Mouse (Mus musculus): ENCODE data around the gene Trpm8. TPM values are rescaled to one million over a fixed set of nuclear protein-coding genes. Genes with fewer than 3 reads are reported as not detected.

The Trpm8 gene
- not detected in 2 replicates for polyA plus RNA-seq (2015; fragmentation: Nextera tagmentation; extraction: Ambion mirVana)

- Histone ChIP-seq H3K27me3 (ENCODE audit: control insufficient read depth, insufficient read depth, low read depth, low read length) (no peaks in the 10 kb centered on the region), H3K27ac (ENCODE audit: low read length) (peak within 1 kb of the TSS; percentile 88), H3K4me2 (ENCODE audit: low read depth, low read length) (peak within 1 kb of the TSS; percentile 61), H3K4me3 (ENCODE audit: low read depth, low read length) (peak within 1 kb of the TSS; percentile 66), H3K9me3 (replicated peaks; ENCODE audit: control insufficient read depth, low read length) (no peaks in the 10 kb centered on the region), H3K4me1 (ENCODE audit: control insufficient read depth, low read depth, low read length) (peaks cover 27% of the 10 kb centered on the region), H3K9ac (ENCODE audit: low read depth, low read length) (peak within 1 kb of the TSS; percentile 78), H3K36me3 (ENCODE audit: control insufficient read depth, insufficient read depth) (peaks cover 31% of the 10 kb centered on the region)
- ATAC-seq (ENCODE audit: low read depth) = peak; percentile 91
- under 1% methylated on average over 50 of the region's 50 CpGs for WGBS (ENCODE audit: insufficient replicate concordance)
Observed at GRCm38 (mm10) chr1:88277098-88277817, at the start of gene Trpm8, which contains the start of gene Hjurp. Gene Trpm8 (plus strand): TSS chr1:88277661. Gene Hjurp (minus strand): TSS chr1:88277633.

GRCm38 (mm10) chr1:88228121-88228520, 49.3 kb upstream of the Trpm8 start:
- ATAC-seq (ENCODE audit: low read depth) = no peak; the same call in 1 of the 2 replicates
- Histone ChIP-seq H3K4me2 (ENCODE audit: low read depth, low read length) (no peak overlapping the region), H3K27ac (ENCODE audit: low read length) (no peak overlapping the region), H3K4me3 (ENCODE audit: low read depth, low read length) (no peak overlapping the region), H3K27me3 (ENCODE audit: control insufficient read depth, insufficient read depth, low read depth, low read length) (no peaks in the 10 kb centered on the region), H3K9ac (ENCODE audit: low read depth, low read length) (no peak overlapping the region), H3K36me3 (ENCODE audit: control insufficient read depth, insufficient read depth) (no peaks in the 10 kb centered on the region), H3K9me3 (replicated peaks; ENCODE audit: control insufficient read depth, low read length) (peaks cover 33% of the 10 kb centered on the region), H3K4me1 (ENCODE audit: control insufficient read depth, low read depth, low read length) (no peaks in the 10 kb centered on the region)
- WGBS (ENCODE audit: insufficient replicate concordance) = 59% methylated on average over 7 of the region's 7 CpGs

- Histone ChIP-seq H3K9ac (ENCODE audit: low read depth, low read length) (no peak overlapping the region), H3K4me1 (ENCODE audit: control insufficient read depth, low read depth, low read length) (no peaks in the 10 kb centered on the region), H3K4me3 (ENCODE audit: low read depth, low read length) (no peak overlapping the region), H3K27ac (ENCODE audit: low read length) (no peak overlapping the region), H3K4me2 (ENCODE audit: low read depth, low read length) (no peak overlapping the region), H3K9me3 (replicated peaks; ENCODE audit: control insufficient read depth, low read length) (peaks cover 39% of the 10 kb centered on the region), H3K36me3 (ENCODE audit: control insufficient read depth, insufficient read depth) (no peaks in the 10 kb centered on the region), H3K27me3 (ENCODE audit: control insufficient read depth, insufficient read depth, low read depth, low read length) (no peaks in the 10 kb centered on the region)
- 55% methylated on average over 3 of the region's 3 CpGs for WGBS (ENCODE audit: insufficient replicate concordance)
- ATAC-seq (ENCODE audit: low read depth) = no peak
Observed at GRCm38 (mm10) chr1:88229566-88229965, 47.9 kb upstream of the Trpm8 start.

GRCm38 (mm10) chr1:88229986-88230385, 47.5 kb upstream of the Trpm8 start:
- H3K9me3 ChIP-seq (replicated peaks; ENCODE audit: control insufficient read depth, low read length) = peaks cover 43% of the 10 kb centered on the region
- whole genome bisulfite sequencing (ENCODE audit: insufficient replicate concordance) = 59% methylated on average over 5 of the region's 5 CpGs

DNA sequence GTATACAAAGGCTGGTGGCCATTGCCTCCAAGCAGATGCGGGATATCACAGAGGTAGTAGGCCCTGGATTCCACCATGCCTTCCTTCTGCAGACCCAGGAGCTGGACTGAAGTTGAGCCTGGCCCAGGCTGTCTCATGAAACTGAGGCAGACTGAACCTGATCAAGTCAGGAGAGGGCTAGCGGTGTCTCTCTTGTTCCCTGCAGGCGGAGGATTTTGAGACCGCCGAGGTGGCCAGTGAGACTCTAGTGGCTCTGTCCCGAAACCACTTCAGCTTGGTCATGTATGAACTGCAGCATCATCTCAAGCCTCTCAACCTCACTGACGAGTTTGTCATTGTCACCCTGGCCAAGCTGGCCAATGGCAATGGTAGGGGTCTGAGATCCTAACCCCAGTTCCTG, 47.0 kb upstream of the Trpm8 start:
- Histone ChIP-seq H3K4me1 (ENCODE audit: control insufficient read depth, low read depth, low read length) (no peaks in the 10 kb centered on the region), H3K36me3 (ENCODE audit: control insufficient read depth, insufficient read depth) (no peaks in the 10 kb centered on the region), H3K4me3 (ENCODE audit: low read depth, low read length) (no peak overlapping the region), H3K27ac (ENCODE audit: low read length) (no peak overlapping the region), H3K9ac (ENCODE audit: low read depth, low read length) (no peak overlapping the region), H3K27me3 (ENCODE audit: control insufficient read depth, insufficient read depth, low read depth, low read length) (no peaks in the 10 kb centered on the region), H3K9me3 (replicated peaks; ENCODE audit: control insufficient read depth, low read length) (peaks cover 47% of the 10 kb centered on the region), H3K4me2 (ENCODE audit: low read depth, low read length) (no peak overlapping the region)
- 57% methylated on average over 7 of the region's 7 CpGs for WGBS (ENCODE audit: insufficient replicate concordance)
- no peak for ATAC-seq (ENCODE audit: low read depth)

More at GRCm38 (mm10) chr1:88229986-88230385, 47.5 kb upstream of the Trpm8 start:
- Histone ChIP-seq H3K4me1 (ENCODE audit: control insufficient read depth, low read depth, low read length) (no peaks in the 10 kb centered on the region), H3K4me2 (ENCODE audit: low read depth, low read length) (no peak overlapping the region), H3K4me3 (ENCODE audit: low read depth, low read length) (no peak overlapping the region), H3K27me3 (ENCODE audit: control insufficient read depth, insufficient read depth, low read depth, low read length) (no peaks in the 10 kb centered on the region), H3K9ac (ENCODE audit: low read depth, low read length) (no peak overlapping the region), H3K36me3 (ENCODE audit: control insufficient read depth, insufficient read depth) (no peaks in the 10 kb centered on the region), H3K27ac (ENCODE audit: low read length) (no peak overlapping the region)
- no peak for ATAC-seq (ENCODE audit: low read depth)

- Histone ChIP-seq H3K9me3 (replicated peaks; ENCODE audit: control insufficient read depth, low read length) (peaks cover 40% of the 10 kb centered on the region), H3K4me2 (ENCODE audit: low read depth, low read length) (no peak overlapping the region), H3K4me3 (ENCODE audit: low read depth, low read length) (no peak overlapping the region), H3K27me3 (ENCODE audit: control insufficient read depth, insufficient read depth, low read depth, low read length) (no peaks in the 10 kb centered on the region), H3K36me3 (ENCODE audit: control insufficient read depth, insufficient read depth) (no peaks in the 10 kb centered on the region), H3K4me1 (ENCODE audit: control insufficient read depth, low read depth, low read length) (no peaks in the 10 kb centered on the region), H3K27ac (ENCODE audit: low read length) (no peak overlapping the region), H3K9ac (ENCODE audit: low read depth, low read length) (no peak overlapping the region)
- WGBS (ENCODE audit: insufficient replicate concordance) = 57% methylated on average over 6 of the region's 6 CpGs
- ATAC-seq (ENCODE audit: low read depth) = no peak
Observed at GRCm38 (mm10) chr1:88230981-88231802, 46.3 kb upstream of the Trpm8 start.

DNA sequence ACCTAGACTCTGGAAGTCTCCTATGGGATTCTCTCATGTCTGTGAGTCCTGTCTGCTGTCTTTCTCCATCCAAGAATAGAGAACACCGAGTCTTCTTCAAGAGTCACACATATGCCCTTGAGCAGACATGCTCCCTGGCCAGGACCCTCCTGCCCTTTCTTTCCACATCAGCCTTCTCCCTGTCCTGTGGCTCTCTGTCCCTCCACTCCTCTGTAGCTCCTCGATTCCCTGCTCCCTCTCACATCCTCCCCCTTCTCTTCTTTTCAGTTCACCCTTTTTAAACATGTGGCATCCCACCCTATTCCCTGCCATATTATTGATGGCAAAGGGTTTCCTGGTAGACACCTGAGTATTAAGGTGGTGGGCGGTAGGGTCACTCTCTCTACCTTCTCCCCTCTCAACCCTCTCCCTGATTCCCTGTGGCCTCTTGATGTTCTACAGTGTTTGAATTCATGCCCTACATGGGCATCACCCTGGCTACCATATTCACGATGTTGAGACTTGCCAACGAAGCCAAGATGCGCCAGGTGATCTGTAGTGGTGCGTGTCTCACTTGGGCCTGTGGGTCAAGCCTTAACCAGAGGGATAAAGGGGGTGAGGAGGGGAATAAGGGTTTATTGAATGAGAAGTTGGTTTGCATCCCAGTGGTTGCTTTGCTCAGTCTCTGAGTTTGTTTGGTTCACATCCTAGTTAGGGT, 45.5 kb upstream of the Trpm8 start:
- no peak for ATAC-seq (ENCODE audit: low read depth)
- H3K4me3 ChIP-seq (ENCODE audit: low read depth, low read length) = no peak overlapping the region
- no peaks in the 10 kb centered on the region for H3K4me1 ChIP-seq (ENCODE audit: control insufficient read depth, low read depth, low read length)
- 47% methylated on average over 7 of the region's 7 CpGs for WGBS (ENCODE audit: insufficient replicate concordance)
- H3K36me3 ChIP-seq (ENCODE audit: control insufficient read depth, insufficient read depth) = no peaks in the 10 kb centered on the region
- no peak overlapping the region for H3K27ac ChIP-seq (ENCODE audit: low read length)
- no peaks in the 10 kb centered on the region for H3K27me3 ChIP-seq (ENCODE audit: control insufficient read depth, insufficient read depth, low read depth, low read length)
- H3K9ac ChIP-seq (ENCODE audit: low read depth, low read length) = no peak overlapping the region
- no peak overlapping the region for H3K4me2 ChIP-seq (ENCODE audit: low read depth, low read length)
- H3K9me3 ChIP-seq (replicated peaks; ENCODE audit: control insufficient read depth, low read length) = peaks cover 39% of the 10 kb centered on the region

DNA sequence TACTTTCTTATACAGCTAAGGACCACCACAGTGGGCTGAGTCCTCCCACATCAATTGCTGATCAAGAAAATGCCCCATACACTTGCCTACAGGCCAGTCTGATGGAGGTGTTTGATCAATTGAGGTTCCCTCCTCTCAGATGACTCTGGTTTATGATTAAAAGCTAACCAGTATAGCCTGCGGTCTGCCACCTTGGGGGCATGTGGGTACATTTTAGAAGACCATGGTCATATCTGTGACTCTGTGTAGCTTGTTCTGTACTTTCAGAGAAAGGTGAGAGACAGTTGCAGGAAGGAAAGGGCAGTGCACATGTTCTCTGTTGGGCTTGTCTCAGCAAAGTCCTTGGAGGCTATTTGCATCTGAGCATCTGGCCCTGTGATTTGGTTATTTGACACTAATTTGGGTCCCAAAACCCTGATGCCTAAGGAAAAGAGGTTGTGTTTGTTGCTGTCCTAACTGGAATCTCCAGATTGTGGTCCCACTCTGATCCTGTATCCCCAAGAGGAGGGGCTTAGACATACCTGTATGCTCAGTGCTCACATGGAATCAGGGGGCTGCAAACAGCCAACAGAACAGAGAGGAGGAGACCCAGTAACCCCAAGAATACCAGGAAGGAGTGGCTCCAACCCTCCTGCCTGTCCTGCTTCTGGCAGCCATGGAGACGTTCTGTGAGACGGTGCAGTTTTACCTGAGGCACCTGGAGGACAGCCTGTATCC, 44.6 kb upstream of the Trpm8 start:
- no peak overlapping the region for H3K4me2 ChIP-seq (ENCODE audit: low read depth, low read length)
- WGBS (ENCODE audit: insufficient replicate concordance) = 35% methylated on average over 3 of the region's 3 CpGs
- no peaks in the 10 kb centered on the region for H3K36me3 ChIP-seq (ENCODE audit: control insufficient read depth, insufficient read depth)
- no peak overlapping the region for H3K9ac ChIP-seq (ENCODE audit: low read depth, low read length)
- no peak for ATAC-seq (ENCODE audit: low read depth)
- H3K27me3 ChIP-seq (ENCODE audit: control insufficient read depth, insufficient read depth, low read depth, low read length) = no peaks in the 10 kb centered on the region
- H3K4me3 ChIP-seq (ENCODE audit: low read depth, low read length) = no peak overlapping the region
- no peaks in the 10 kb centered on the region for H3K4me1 ChIP-seq (ENCODE audit: control insufficient read depth, low read depth, low read length)
- no peak overlapping the region for H3K27ac ChIP-seq (ENCODE audit: low read length)
- H3K9me3 ChIP-seq (replicated peaks; ENCODE audit: control insufficient read depth, low read length) = peaks cover 41% of the 10 kb centered on the region
